ENCODE assay signal across 15 mouse cellular contexts in the genomic region with DNA sequence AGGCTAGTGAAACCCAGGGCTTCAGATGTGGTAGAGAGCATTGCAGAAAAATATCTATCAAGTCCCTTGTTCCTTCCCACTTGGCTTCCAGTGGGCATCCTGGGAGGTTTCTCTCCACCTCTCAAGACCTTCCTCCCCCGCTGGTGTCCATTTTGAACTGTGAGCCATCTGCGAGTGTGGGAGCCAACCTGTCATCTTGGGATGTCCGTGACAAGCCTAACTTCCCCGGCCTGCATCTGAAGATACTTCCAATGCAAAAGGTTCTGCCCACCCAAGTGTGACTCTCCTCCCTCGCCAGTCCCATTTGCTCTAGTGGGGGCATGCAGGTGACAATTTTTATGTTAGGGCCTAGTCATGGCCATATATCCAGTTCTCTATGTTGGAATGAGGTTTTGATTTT.
A peak's percentile ranks its signal among the peaks of the same experiment; 100 is the strongest.
DNase-seq lines count a peak whose midpoint lies in the region; ATAC-seq and TF ChIP-seq lines count a peak whose summit lies in the region.
"Had no signal": no experiment of that assay in that cellular context is flagged by ENCODE, and none has a peak within 500 bp of the region (broad histone marks: within the 10 kb centered on the region; RNA-seq: fewer than 3 reads in every experiment).

No protein-coding gene starts in this region.

- H3K36me3 ChIP-seq in intestine, embryonic 15.5 days, result no peaks in the 10 kb centered on the region
- no peaks in the 10 kb centered on the region for H3K36me3 ChIP-seq in intestine, postnatal 0 days (ENCODE audit: control insufficient read depth, insufficient read depth)
- no peaks in the 10 kb centered on the region for H3K36me3 ChIP-seq in hindbrain, embryonic 10.5 days
- no peaks in the 10 kb centered on the region for H3K36me3 ChIP-seq in hindbrain, postnatal 0 days (ENCODE audit: insufficient read depth, low read length)
- no peaks in the 10 kb centered on the region for H3K36me3 ChIP-seq in midbrain, embryonic 16.5 days (ENCODE audit: control insufficient read depth, insufficient read depth, low read length)
- H3K36me3 ChIP-seq: limb, embryonic 10.5 days had no signal

- H3K4me1 ChIP-seq in intestine, embryonic 15.5 days (replicated peaks), result no peaks in the 10 kb centered on the region
- H3K4me1 ChIP-seq in intestine, postnatal 0 days (replicated peaks; ENCODE audit: control insufficient read depth, insufficient read depth, low read length), result no peaks in the 10 kb centered on the region
- H3K4me1 ChIP-seq in hindbrain, embryonic 10.5 days (replicated peaks), result peaks cover 31% of the 10 kb centered on the region
- H3K4me1 ChIP-seq in hindbrain, postnatal 0 days (ENCODE audit: insufficient read depth, low read length), result peaks cover 11% of the 10 kb centered on the region; the same call in 1 of the 2 replicates
- H3K4me1 ChIP-seq in midbrain, embryonic 16.5 days (ENCODE audit: control insufficient read depth, insufficient read depth, low read length), result peaks cover 25% of the 10 kb centered on the region
- H3K4me1 ChIP-seq: limb, embryonic 10.5 days had no signal

- H3K27ac ChIP-seq in intestine, embryonic 15.5 days, result no peak overlapping the region
- H3K27ac ChIP-seq in intestine, postnatal 0 days (ENCODE audit: low read depth, low read length), result no peak overlapping the region
- H3K27ac ChIP-seq in hindbrain, embryonic 10.5 days, result 0 out of 2 replicates have a peak overlapping the region, but pooled peaks have one; percentile 35
- H3K27ac ChIP-seq in hindbrain, postnatal 0 days, result peak overlapping the region; percentile 11; the same call in 1 of the 2 replicates
- peak overlapping the region; percentile 87 for H3K27ac ChIP-seq in midbrain, embryonic 16.5 days (ENCODE audit: low read length)
- H3K27ac ChIP-seq: limb, embryonic 10.5 days had no signal

- H3K9me3 ChIP-seq in intestine, embryonic 15.5 days, result no peaks in the 10 kb centered on the region
- H3K9me3 ChIP-seq in intestine, postnatal 0 days (ENCODE audit: control insufficient read depth), result no peaks in the 10 kb centered on the region
- H3K9me3 ChIP-seq in hindbrain, embryonic 10.5 days, result no peaks in the 10 kb centered on the region
- H3K9me3 ChIP-seq in hindbrain, postnatal 0 days (ENCODE audit: low read length), result no peaks in the 10 kb centered on the region
- no peaks in the 10 kb centered on the region for H3K9me3 ChIP-seq in midbrain, embryonic 16.5 days (replicated peaks; ENCODE audit: control insufficient read depth, low read length, poor library complexity, severe bottlenecking)
- H3K9me3 ChIP-seq: limb, embryonic 10.5 days had no signal

- no peak overlapping the region for H3K9ac ChIP-seq in intestine, embryonic 15.5 days
- no peak overlapping the region for H3K9ac ChIP-seq in intestine, postnatal 0 days (ENCODE audit: low read depth, low read length)
- no peak overlapping the region for H3K9ac ChIP-seq in hindbrain, postnatal 0 days (replicated peaks; ENCODE audit: low read length)
- H3K9ac ChIP-seq in midbrain, embryonic 16.5 days (ENCODE audit: low read depth, low read length), result peak overlapping the region; percentile 16; the same call in 1 of the 2 replicates

- no peak for TF ChIP-seq CTCF in intestine, postnatal 0 days (IDR thresholded peaks at IDR 0.05; ENCODE audit: low read depth)
- no peak for TF ChIP-seq CTCF in hindbrain, postnatal 0 days (IDR thresholded peaks at IDR 0.05; ENCODE audit: low read depth)

- no peak overlapping the region for H3K4me2 ChIP-seq in intestine, embryonic 15.5 days (replicated peaks)
- H3K4me2 ChIP-seq in intestine, postnatal 0 days (replicated peaks; ENCODE audit: low read depth), result no peak overlapping the region
- no peak overlapping the region for H3K4me2 ChIP-seq in hindbrain, postnatal 0 days (ENCODE audit: low read depth, low read length)
- H3K4me2 ChIP-seq in midbrain, embryonic 16.5 days (ENCODE audit: low read length), result peak overlapping the region; percentile 21; the same call in 1 of the 2 replicates

- peak; percentile 20; the same call in 1 of the 2 replicates for ATAC-seq in intestine, embryonic 15.5 days
- no peak for ATAC-seq in intestine, postnatal 0 days
- ATAC-seq in hindbrain, postnatal 0 days, result no peak
- ATAC-seq in midbrain, embryonic 16.5 days, result peak; percentile 29

- H3K27me3 ChIP-seq in intestine, embryonic 15.5 days (replicated peaks), result no peaks in the 10 kb centered on the region
- no peaks in the 10 kb centered on the region for H3K27me3 ChIP-seq in intestine, postnatal 0 days (replicated peaks; ENCODE audit: control insufficient read depth, insufficient read depth, low read length)
- H3K27me3 ChIP-seq in hindbrain, embryonic 10.5 days (ENCODE audit: insufficient read depth, poor library complexity, severe bottlenecking), result peaks cover 4% of the 10 kb centered on the region; the same call in 1 of the 2 replicates
- no peaks in the 10 kb centered on the region for H3K27me3 ChIP-seq in hindbrain, postnatal 0 days (ENCODE audit: insufficient read depth, low read length)
- no peaks in the 10 kb centered on the region for H3K27me3 ChIP-seq in midbrain, embryonic 16.5 days (ENCODE audit: control insufficient read depth, insufficient read depth, low read depth, low read length)

- peak; percentile 11 for DNase-seq in hindbrain, embryonic 10.5 days (ENCODE audit: low spot score)
- no peak for DNase-seq in hindbrain, postnatal 0 days (ENCODE audit: low spot score)
- DNase-seq in retina, postnatal 1 day, result no peak
- DNase-seq in gastrocnemius, postnatal 10 days, result no peak
- no peak for DNase-seq in spleen, adult 12 weeks (ENCODE audit: low spot score)
- DNase-seq: adrenal gland, adult 2 months; cerebellum, postnatal 25 days; gastrocnemius, postnatal 25 days; kidney, adult 18-20 months; lung, adult 18-20 months; lung, postnatal 14 days had no signal

- WGBS in intestine, embryonic 15.5 days, result 92% methylated on average over 5 of the region's 5 CpGs
- WGBS in intestine, postnatal 0 days, result 93% methylated on average over 5 of the region's 5 CpGs
- 71% methylated on average over 5 of the region's 5 CpGs for WGBS in hindbrain, embryonic 10.5 days
- 41% methylated on average over 5 of the region's 5 CpGs for WGBS in hindbrain, postnatal 0 days
- WGBS in midbrain, embryonic 16.5 days, result 69% methylated on average over 5 of the region's 5 CpGs

- H3K4me3 ChIP-seq in intestine, embryonic 15.5 days (replicated peaks), result no peak overlapping the region
- no peak overlapping the region for H3K4me3 ChIP-seq in intestine, postnatal 0 days (ENCODE audit: low read depth, low read length)
- no peak overlapping the region for H3K4me3 ChIP-seq in hindbrain, embryonic 10.5 days
- no peak overlapping the region for H3K4me3 ChIP-seq in hindbrain, postnatal 0 days (ENCODE audit: low read length)
- H3K4me3 ChIP-seq in midbrain, embryonic 16.5 days (ENCODE audit: low read depth, low read length), result no peak overlapping the region
- H3K4me3 ChIP-seq: limb, embryonic 10.5 days had no signal

Comparison
In these comparisons a context has a peak if more than half of its experiments do, and no peak if none do; other contexts are left out.
1. ATAC-seq: peak in intestine, embryonic 15.5 days (single experiment) and midbrain, embryonic 16.5 days (single experiment); none in intestine, postnatal 0 days (single experiment) and hindbrain, postnatal 0 days (single experiment).
2. H3K27ac ChIP-seq: peak in hindbrain, embryonic 10.5 days (single experiment), hindbrain, postnatal 0 days (single experiment) and midbrain, embryonic 16.5 days (single experiment); none in intestine, embryonic 15.5 days (single experiment) and intestine, postnatal 0 days (single experiment).